Mouse (Mus musculus) myocyte (in vitro differentiated cells): ENCODE results near the gene Ccl6. TPM values are rescaled to one million over a fixed set of nuclear protein-coding genes. Genes with fewer than 3 reads are reported as not detected.

Experiments
- H3K27me3 ChIP-seq: one replicate; pipeline ENCODE4 v1.6.1; 2011; ENCODE audit not compliant: control insufficient read depth, insufficient read depth, insufficient read length
- H3K36me3 ChIP-seq: one replicate; pipeline ENCODE4 v1.6.1; 2011; ENCODE audit not compliant: control insufficient read depth, insufficient read depth
- H3K4me2 ChIP-seq: one replicate; pipeline ENCODE4 v1.6.1; 2011; ENCODE audit warnings: low read depth, control low read depth
- H3K4me3 ChIP-seq: one replicate; pipeline ENCODE4 v1.5.1; 2011; ENCODE audit warnings: mild to moderate bottlenecking, control low read depth, moderate library complexity
- H3K79me2 ChIP-seq: one replicate; pipeline ENCODE4 v1.6.1; 2011; ENCODE audit not compliant: control insufficient read depth, insufficient read depth
- H3ac ChIP-seq: one replicate; pipeline ENCODE4 v1.6.1; 2011; ENCODE audit not compliant: control insufficient read depth, insufficient read length
- CEBPB ChIP-seq: IDR thresholded peaks from 2 replicates; pipeline ENCODE4 v1.6.1; 2011; ENCODE audit warnings: mild to moderate bottlenecking, moderate library complexity; ENCODE audit not compliant: poor library complexity, insufficient read depth, severe bottlenecking
- E2F4 ChIP-seq: IDR thresholded peaks from one replicate; pipeline ENCODE4 v1.6.1; 2011; ENCODE audit warnings: mild to moderate bottlenecking, control low read depth, moderate library complexity; ENCODE audit not compliant: insufficient read depth
- MAX ChIP-seq: IDR thresholded peaks from one replicate; pipeline ENCODE4 v1.6.1; 2011; ENCODE audit warnings: low read depth, mild to moderate bottlenecking, control low read depth
- MYOD1 ChIP-seq, 3 experiments: IDR thresholded peaks; one replicate each; pipeline ENCODE4 v1.6.1; 2011; ENCODE audit warnings: control low read depth in 2 of 3, low read depth in 2 of 3, mild to moderate bottlenecking in 2 of 3, moderate library complexity in 1 of 3; ENCODE audit not compliant: insufficient read length in 2 of 3, control insufficient read depth in 1 of 3
- MYOG ChIP-seq, 3 experiments: IDR thresholded peaks; one replicate each; pipeline ENCODE4 v1.6.1; 2011; ENCODE audit warnings: control low read depth in 2 of 3, low read depth in 2 of 3, mild to moderate bottlenecking in 2 of 3; ENCODE audit not compliant: insufficient read length in 2 of 3, control insufficient read depth in 1 of 3, insufficient read depth in 1 of 3
- POLR2A ChIP-seq: IDR thresholded peaks from one replicate; pipeline ENCODE4 v1.6.1; 2011; ENCODE audit warnings: low read depth, mild to moderate bottlenecking, control low read depth, moderate library complexity; ENCODE audit not compliant: insufficient read length
- POLR2AphosphoS2 ChIP-seq: IDR thresholded peaks from one replicate; pipeline ENCODE4 v1.6.1; 2011; ENCODE audit warnings: low read depth, control low read depth; ENCODE audit not compliant: insufficient read length
- REST ChIP-seq: IDR thresholded peaks from one replicate; pipeline ENCODE4 v1.6.1; 2011; ENCODE audit warnings: mild to moderate bottlenecking, control low read depth, moderate library complexity; ENCODE audit not compliant: insufficient read depth, insufficient read length
- SRF ChIP-seq: IDR thresholded peaks from one replicate; pipeline ENCODE4 v1.6.1; 2011; ENCODE audit warnings: low read depth; ENCODE audit not compliant: control insufficient read depth, insufficient read length
- TCF12 ChIP-seq: IDR thresholded peaks from one replicate; pipeline ENCODE4 v1.6.1; 2011; ENCODE audit warnings: mild to moderate bottlenecking, control low read depth; ENCODE audit not compliant: poor library complexity, insufficient read depth, severe bottlenecking
- TCF3 ChIP-seq: IDR thresholded peaks from one replicate; pipeline ENCODE4 v1.6.1; 2011; ENCODE audit warnings: low read depth, control low read depth; ENCODE audit not compliant: insufficient read length
- USF1 ChIP-seq: IDR thresholded peaks from one replicate; pipeline ENCODE4 v1.6.1; 2011; ENCODE audit warnings: low read depth, mild to moderate bottlenecking, control low read depth, moderate library complexity
- polyA plus RNA-seq: library from polyadenylated mRNA; unstranded; fragments of >200 nt; fragmentation: generic; extraction: Trizol; gene quantifications from one replicate; pipeline ENCODE4 v1.2.1, GENCODE M21; 2012; ENCODE audit warnings: missing spikeins

Ccl6 gene
- polyA plus RNA-seq, 1 experiment: 0.04 TPM

DNA sequence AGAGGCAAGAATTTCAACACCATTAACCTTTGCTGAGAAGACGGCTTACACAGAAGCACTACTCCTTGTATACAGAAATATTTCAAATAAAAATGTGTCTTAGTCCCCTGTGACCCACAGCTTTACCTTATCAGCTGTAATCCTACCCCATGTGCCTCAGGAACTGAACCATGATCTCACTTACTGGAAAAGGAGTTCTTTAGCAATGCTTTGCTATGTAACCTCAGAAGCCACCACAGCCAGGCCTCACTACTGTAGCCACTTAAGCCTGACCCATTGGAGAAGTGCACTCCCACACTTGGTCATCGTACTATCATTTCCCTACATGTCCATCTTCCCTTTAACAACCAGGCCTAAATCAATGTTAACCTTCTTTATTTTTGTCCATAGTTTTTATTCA is 7.7 kb upstream of the Ccl6 start:
- Histone ChIP-seq H3ac (no peak overlapping the region), H3K79me2 (no peaks in the 10 kb centered on the region)

DNA sequence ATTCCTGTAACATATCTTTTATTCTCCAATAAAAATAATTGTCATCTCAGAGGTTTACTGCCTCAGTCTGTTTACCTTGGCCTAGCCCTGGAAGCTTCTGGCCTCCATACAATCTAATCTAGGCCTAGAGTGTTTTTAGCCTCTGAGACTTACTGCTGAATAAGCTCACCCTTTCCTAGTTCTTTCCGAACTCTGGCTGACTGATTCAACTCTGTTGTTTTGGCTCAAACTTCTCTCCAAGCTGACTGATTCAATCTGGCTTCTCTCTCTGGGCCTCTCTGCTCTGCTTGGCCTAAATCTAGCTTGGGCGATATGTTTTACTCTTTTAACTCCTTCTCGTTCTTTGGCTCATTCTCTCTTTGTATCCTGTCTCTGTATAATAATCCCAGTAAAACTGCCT is 6.1 kb upstream of the Ccl6 start:
- H3K27me3 ChIP-seq: no peaks in the 10 kb centered on the region
- no peak overlapping the region for H3ac ChIP-seq
- H3K4me3 ChIP-seq: no peak overlapping the region
- TF ChIP-seq CEBPB: no peak
- TF ChIP-seq POLR2AphosphoS2: no peak
- no peak for TF ChIP-seq MYOD1 (IDR thresholded peaks at IDR 0.05; ENCODE audit: control insufficient read depth in 1 of 3, insufficient read length in 2 of 3, low read depth in 2 of 3)
- no peak for TF ChIP-seq REST
- TF ChIP-seq MYOG (IDR thresholded peaks at IDR 0.05; ENCODE audit: control insufficient read depth in 1 of 3, insufficient read depth in 1 of 3, insufficient read length in 2 of 3, low read depth in 2 of 3): no peak
- no peak for TF ChIP-seq MAX
- TF ChIP-seq USF1: no peak
- TF ChIP-seq TCF3: no peak
- TF ChIP-seq TCF12: no peak
- no peak for TF ChIP-seq POLR2A
- TF ChIP-seq SRF: no peak
- TF ChIP-seq E2F4: no peak
- H3K79me2 ChIP-seq: no peaks in the 10 kb centered on the region
- no peaks in the 10 kb centered on the region for H3K36me3 ChIP-seq
- no peak overlapping the region for H3K4me2 ChIP-seq

More for the DNA sequence above, 7.7 kb upstream of the Ccl6 start:
- Histone ChIP-seq H3K27me3 (no peaks in the 10 kb centered on the region), H3K36me3 (no peaks in the 10 kb centered on the region), H3K4me2 (no peak overlapping the region), H3K4me3 (no peak overlapping the region)
- no peak for TF ChIP-seq SRF
- no peak for TF ChIP-seq POLR2AphosphoS2
- no peak for TF ChIP-seq CEBPB
- TF ChIP-seq TCF12: no peak
- TF ChIP-seq USF1: no peak
- no peak for TF ChIP-seq MYOG (IDR thresholded peaks at IDR 0.05; ENCODE audit: control insufficient read depth in 1 of 3, insufficient read depth in 1 of 3, insufficient read length in 2 of 3, low read depth in 2 of 3)
- TF ChIP-seq MAX: no peak
- TF ChIP-seq REST: no peak
- no peak for TF ChIP-seq E2F4
- no peak for TF ChIP-seq POLR2A

DNA sequence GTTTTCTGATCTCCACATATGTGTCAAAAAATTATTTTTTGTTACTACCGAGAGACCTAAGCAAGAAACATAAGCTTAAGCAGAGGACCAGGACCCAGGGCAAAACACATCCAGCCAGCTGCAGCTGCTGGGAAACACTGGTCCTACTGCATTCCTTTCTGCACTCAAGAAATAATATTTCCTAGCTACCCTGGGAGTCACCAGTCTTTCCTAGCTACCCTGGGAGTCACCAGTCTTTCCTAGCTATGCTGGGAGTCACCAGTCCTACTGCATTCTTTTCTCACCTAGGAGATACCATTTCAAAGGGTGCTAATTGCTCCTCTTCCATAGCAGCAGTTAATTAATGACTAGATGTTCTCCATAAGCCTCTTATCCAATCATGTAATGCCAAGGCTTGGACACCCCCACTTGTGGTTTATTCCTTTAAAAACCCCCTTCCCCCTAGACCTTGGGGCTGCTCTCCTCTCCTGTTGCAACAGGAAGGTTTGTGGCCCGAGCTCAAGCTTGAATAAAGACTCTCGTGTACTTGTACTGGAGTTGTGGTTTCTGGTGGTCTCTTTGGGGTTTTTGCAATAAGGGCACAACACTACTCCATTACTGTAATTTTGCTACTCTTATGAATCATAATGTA is 5.4 kb upstream of the Ccl6 start:
- H3K27me3 ChIP-seq: no peaks in the 10 kb centered on the region
- TF ChIP-seq POLR2A: no peak
- no peak for TF ChIP-seq TCF3
- TF ChIP-seq USF1: no peak
- no peak for TF ChIP-seq MAX
- no peak for TF ChIP-seq POLR2AphosphoS2
- TF ChIP-seq REST: no peak
- no peak for TF ChIP-seq MYOG (IDR thresholded peaks at IDR 0.05; ENCODE audit: control insufficient read depth in 1 of 3, insufficient read depth in 1 of 3, insufficient read length in 2 of 3, low read depth in 2 of 3)
- no peak for TF ChIP-seq MYOD1 (IDR thresholded peaks at IDR 0.05; ENCODE audit: control insufficient read depth in 1 of 3, insufficient read length in 2 of 3, low read depth in 2 of 3)
- no peak for TF ChIP-seq CEBPB
- no peak for TF ChIP-seq SRF
- TF ChIP-seq TCF12: no peak
- TF ChIP-seq E2F4: no peak
- no peak overlapping the region for H3ac ChIP-seq
- no peak overlapping the region for H3K4me2 ChIP-seq
- no peaks in the 10 kb centered on the region for H3K36me3 ChIP-seq
- H3K79me2 ChIP-seq: no peaks in the 10 kb centered on the region
- H3K4me3 ChIP-seq: no peak overlapping the region

DNA sequence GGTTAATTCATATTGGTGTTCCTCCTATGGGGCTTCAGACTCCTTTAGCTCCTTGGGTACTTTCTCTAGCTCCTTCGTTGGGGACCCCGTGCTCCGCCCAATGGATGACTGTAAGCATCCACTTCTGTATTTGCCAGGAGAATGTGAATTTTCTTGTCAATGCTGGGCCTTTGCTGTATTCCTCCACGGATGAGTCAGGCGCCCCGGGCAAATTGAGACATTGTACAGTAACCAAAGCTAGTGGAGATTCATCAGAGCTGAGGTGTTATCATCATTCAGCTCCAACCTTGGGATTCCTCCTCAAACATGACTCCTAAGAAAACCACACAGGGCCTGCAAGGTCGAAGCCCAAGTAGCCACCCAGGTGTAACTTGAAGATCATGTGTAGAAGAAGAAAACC is 4.9 kb upstream of the Ccl6 start:
- TF ChIP-seq E2F4 (no peak), SRF (no peak), POLR2A (no peak), POLR2AphosphoS2 (no peak), MYOD1 (IDR thresholded peaks at IDR 0.05; ENCODE audit: control insufficient read depth in 1 of 3, insufficient read length in 2 of 3, low read depth in 2 of 3) (no peak), MYOG (IDR thresholded peaks at IDR 0.05; ENCODE audit: control insufficient read depth in 1 of 3, insufficient read depth in 1 of 3, insufficient read length in 2 of 3, low read depth in 2 of 3) (no peak)
- Histone ChIP-seq H3K4me2 (no peak overlapping the region), H3K4me3 (no peak overlapping the region), H3ac (no peak overlapping the region), H3K36me3 (no peaks in the 10 kb centered on the region), H3K27me3 (no peaks in the 10 kb centered on the region), H3K79me2 (no peaks in the 10 kb centered on the region)
